Mouse (Mus musculus) midbrain, embryonic 15.5 days (tissue): ENCODE data around the gene Actr8. TPM values are rescaled to one million over a fixed set of nuclear protein-coding genes. Genes with fewer than 3 reads are reported as not detected.

Experiments used
- ATAC-seq: fragments of 200-750 bp; cut with Nextera tagmentation; replicated peaks from 2 replicates; pipeline ENCODE4 v1.8.0; 2017; ENCODE audit warnings: moderate TSS enrichment
- H3K27ac ChIP-seq: fragments of 300-500 bp; sonication (generic); 2 replicates; pipeline ENCODE4 v1.5.1; 2015; ENCODE audit warnings: mild to moderate bottlenecking, inconsistent platforms
- H3K27me3 ChIP-seq: fragments of 300-500 bp; sonication (generic); replicated peaks from 2 replicates; pipeline ENCODE4 v1.6.1; 2015; ENCODE audit warnings: inconsistent platforms
- H3K36me3 ChIP-seq: fragments of 300-500 bp; sonication (generic); replicated peaks from 2 replicates; pipeline ENCODE4 v1.6.1; 2015; ENCODE audit warnings: inconsistent platforms
- H3K4me1 ChIP-seq: fragments of 300-500 bp; sonication (generic); 2 replicates; pipeline ENCODE4 v1.6.1; 2015; ENCODE audit warnings: inconsistent platforms
- H3K4me2 ChIP-seq: fragments of 300-500 bp; sonication (generic); 2 replicates; pipeline ENCODE4 v1.6.1; 2015; ENCODE audit warnings: inconsistent platforms, mild to moderate bottlenecking, moderate library complexity
- H3K4me3 ChIP-seq: fragments of 300-500 bp; sonication (generic); 2 replicates; pipeline ENCODE4 v1.5.1; 2015; ENCODE audit warnings: mild to moderate bottlenecking, inconsistent platforms
- H3K9ac ChIP-seq: fragments of 300-500 bp; sonication (generic); 2 replicates; pipeline ENCODE4 v1.6.1; 2015; ENCODE audit warnings: mild to moderate bottlenecking, inconsistent platforms
- H3K9me3 ChIP-seq: fragments of 300-500 bp; sonication (generic); 2 replicates; pipeline ENCODE4 v1.6.1; 2016; ENCODE audit warnings: inconsistent platforms
- WGBS: fragments of 180-500 bp; shearing (Covaris S2); methylation state at CpG from one replicate; pipeline ENCODE4 v1.1.7; 2015; ENCODE audit warnings: mixed read lengths; 5-methylcytosine and 5-hydroxymethylcytosine counted together
- polyA plus RNA-seq: library from polyadenylated mRNA; unstranded; fragments of >200 nt; fragmentation: Nextera tagmentation; extraction: Ambion mirVana; gene quantifications from 2 replicates; pipeline ENCODE4 v1.2.1, GENCODE M21; 2015

Gene Actr8
- polyA plus RNA-seq, 1 experiment from 2014 or later = 84.8 TPM

GRCm38 (mm10) chr14:30019375-30019774, 41.2 kb downstream of the Actr8 start:
- Histone ChIP-seq H3K4me3 (no peak overlapping the region), H3K27ac (no peak overlapping the region), H3K27me3 (no peaks in the 10 kb centered on the region), H3K36me3 (no peaks in the 10 kb centered on the region), H3K4me1 (no peaks in the 10 kb centered on the region), H3K4me2 (no peak overlapping the region), H3K9me3 (no peaks in the 10 kb centered on the region), H3K9ac (no peak overlapping the region)
- ATAC-seq = no peak
- 91% methylated on average over 8 of the region's 8 CpGs for WGBS

DNA sequence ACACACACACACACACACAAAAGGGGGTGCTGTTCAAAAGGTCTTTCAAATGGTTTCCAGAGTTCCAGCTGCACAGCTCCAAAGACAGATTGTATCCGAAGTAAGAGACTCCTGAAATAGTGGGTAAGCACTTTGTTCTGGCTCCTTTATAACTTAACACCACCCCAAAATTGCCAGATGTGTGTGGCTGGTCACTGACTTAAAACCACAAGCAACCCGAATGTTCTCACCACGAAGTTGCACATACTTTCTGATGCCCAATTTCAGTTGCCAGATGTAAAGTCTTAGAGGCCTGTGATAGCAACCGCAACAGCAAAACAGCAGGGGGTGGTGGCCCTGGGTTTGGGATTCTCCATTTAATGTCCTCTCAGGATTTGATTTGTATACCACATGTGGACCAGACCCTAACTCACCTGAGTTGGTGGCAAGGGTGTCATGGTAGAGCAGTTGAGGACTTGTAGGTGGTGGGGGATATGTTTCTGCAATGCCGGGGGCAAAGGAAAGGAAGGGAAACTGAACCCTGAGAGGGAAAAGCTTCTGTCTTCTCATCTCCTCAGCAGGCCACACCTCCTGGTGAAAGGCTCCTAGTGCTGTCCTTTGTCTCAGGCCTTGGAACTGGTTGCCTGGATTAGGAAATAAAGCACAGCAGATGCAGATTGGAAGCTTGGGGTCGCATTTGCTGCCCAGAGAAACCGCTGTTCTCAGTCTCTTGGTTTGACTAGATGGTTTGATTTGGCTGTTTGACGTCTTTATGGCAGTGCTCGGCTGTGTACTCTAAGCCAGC, 41.8 kb downstream of the Actr8 start:
- Histone ChIP-seq H3K27ac (no peak overlapping the region), H3K4me2 (no peak overlapping the region), H3K36me3 (no peaks in the 10 kb centered on the region), H3K4me3 (no peak overlapping the region), H3K9me3 (no peaks in the 10 kb centered on the region), H3K4me1 (no peaks in the 10 kb centered on the region), H3K27me3 (no peaks in the 10 kb centered on the region), H3K9ac (no peak overlapping the region)
- no peak for ATAC-seq
- 42% methylated on average over 9 of the region's 9 CpGs for WGBS

GRCm38 (mm10) chr14:30022471-30022870, 44.3 kb downstream of the Actr8 start:
- H3K36me3 ChIP-seq = no peaks in the 10 kb centered on the region
- no peaks in the 10 kb centered on the region for H3K9me3 ChIP-seq
- 89% methylated on average over 6 of the region's 6 CpGs for WGBS
- no peaks in the 10 kb centered on the region for H3K27me3 ChIP-seq
- no peak overlapping the region for H3K27ac ChIP-seq
- no peak overlapping the region for H3K9ac ChIP-seq
- no peak overlapping the region for H3K4me2 ChIP-seq
- H3K4me1 ChIP-seq = no peaks in the 10 kb centered on the region
- H3K4me3 ChIP-seq = no peak overlapping the region
- no peak for ATAC-seq

- H3K9me3 ChIP-seq = no peaks in the 10 kb centered on the region
- H3K4me2 ChIP-seq = no peak overlapping the region
- no peaks in the 10 kb centered on the region for H3K27me3 ChIP-seq
- H3K9ac ChIP-seq = no peak overlapping the region
- no peak overlapping the region for H3K4me3 ChIP-seq
- no peak overlapping the region for H3K27ac ChIP-seq
- H3K4me1 ChIP-seq = no peaks in the 10 kb centered on the region
- 67% methylated on average over 7 of the region's 7 CpGs for WGBS
- H3K36me3 ChIP-seq = no peaks in the 10 kb centered on the region
- ATAC-seq = no peak
Observed at GRCm38 (mm10) chr14:30024387-30024786, 46.2 kb downstream of the Actr8 start.

GRCm38 (mm10) chr14:30027378-30027777, 49.2 kb downstream of the Actr8 start:
- ATAC-seq = no peak
- Histone ChIP-seq H3K27me3 (no peaks in the 10 kb centered on the region), H3K27ac (no peak overlapping the region), H3K4me2 (no peak overlapping the region), H3K9me3 (no peaks in the 10 kb centered on the region), H3K4me1 (no peaks in the 10 kb centered on the region), H3K36me3 (no peaks in the 10 kb centered on the region), H3K4me3 (no peak overlapping the region), H3K9ac (no peak overlapping the region)
- whole genome bisulfite sequencing = 48% methylated on average over 2 of the region's 2 CpGs

DNA sequence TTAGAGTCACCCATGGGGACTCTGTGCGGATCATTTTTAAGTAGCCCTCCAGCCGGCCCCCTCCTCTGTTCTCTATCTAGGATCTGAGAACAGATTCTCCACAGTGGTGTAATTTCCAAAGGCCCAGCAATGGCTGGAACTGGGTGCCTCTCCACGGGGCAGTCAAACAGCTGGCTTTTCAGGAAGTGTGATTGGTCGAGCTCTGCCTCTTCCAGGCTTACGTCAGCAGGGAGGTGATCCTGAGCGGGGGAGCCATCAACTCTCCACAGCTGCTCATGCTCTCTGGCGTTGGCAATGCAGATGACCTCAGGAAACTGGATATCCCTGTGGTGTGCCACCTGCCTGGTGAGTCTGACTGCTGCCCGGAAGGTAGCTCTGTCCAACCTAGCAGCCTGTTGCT, 55.3 kb downstream of the Actr8 start:
- Histone ChIP-seq H3K9ac (no peak overlapping the region), H3K9me3 (no peaks in the 10 kb centered on the region), H3K4me2 (no peak overlapping the region), H3K4me1 (no peaks in the 10 kb centered on the region), H3K27ac (no peak overlapping the region), H3K4me3 (no peak overlapping the region), H3K27me3 (no peaks in the 10 kb centered on the region), H3K36me3 (no peaks in the 10 kb centered on the region)
- 62% methylated on average over 8 of the region's 8 CpGs for WGBS
- no peak for ATAC-seq

- no peak for ATAC-seq
- Histone ChIP-seq H3K9ac (no peak overlapping the region), H3K27me3 (no peaks in the 10 kb centered on the region), H3K4me1 (no peaks in the 10 kb centered on the region), H3K4me3 (no peak overlapping the region), H3K27ac (no peak overlapping the region), H3K36me3 (peaks cover 4% of the 10 kb centered on the region; the same call in 1 of the 2 replicates), H3K4me2 (no peak overlapping the region), H3K9me3 (no peaks in the 10 kb centered on the region)
- WGBS = 91% methylated on average over 18 of the region's 18 CpGs
Observed at GRCm38 (mm10) chr14:30038431-30038830, 60.3 kb downstream of the Actr8 start.

- no peaks in the 10 kb centered on the region for H3K27me3 ChIP-seq
- no peaks in the 10 kb centered on the region for H3K9me3 ChIP-seq
- no peak overlapping the region for H3K9ac ChIP-seq
- H3K36me3 ChIP-seq = peaks cover 4% of the 10 kb centered on the region; the same call in 1 of the 2 replicates
- H3K27ac ChIP-seq = no peak overlapping the region
- WGBS = 80% methylated on average over 4 of the region's 4 CpGs
- no peak overlapping the region for H3K4me2 ChIP-seq
- no peaks in the 10 kb centered on the region for H3K4me1 ChIP-seq
- no peak for ATAC-seq
- H3K4me3 ChIP-seq = no peak overlapping the region
Observed at GRCm38 (mm10) chr14:30039413-30039812, 61.3 kb downstream of the Actr8 start.

DNA sequence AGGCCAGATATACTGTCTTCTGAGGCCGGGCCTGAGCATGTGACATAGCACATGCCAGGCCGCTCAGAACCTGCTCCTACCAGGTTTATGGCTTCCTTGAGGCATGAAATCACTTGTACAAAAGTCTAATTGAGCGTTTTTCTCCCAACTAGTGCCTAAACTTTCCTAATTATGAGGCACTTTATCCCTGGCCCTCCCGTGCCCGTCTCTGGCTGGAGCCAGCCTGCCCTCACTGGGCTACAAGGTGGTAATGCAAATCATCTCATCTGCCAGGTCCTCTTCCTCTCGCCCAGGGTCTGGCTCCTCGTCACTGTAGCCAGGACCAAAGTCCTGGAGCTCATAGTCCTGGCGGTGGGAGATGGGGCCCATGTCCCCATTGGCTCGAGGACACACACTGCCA, 63.7 kb downstream of the Actr8 start:
- Histone ChIP-seq H3K4me3 (no peak overlapping the region), H3K36me3 (peaks cover 4% of the 10 kb centered on the region; the same call in 1 of the 2 replicates), H3K27me3 (no peaks in the 10 kb centered on the region), H3K9ac (no peak overlapping the region), H3K4me1 (no peaks in the 10 kb centered on the region), H3K27ac (no peak overlapping the region), H3K4me2 (no peak overlapping the region), H3K9me3 (no peaks in the 10 kb centered on the region)
- ATAC-seq = no peak
- WGBS = 85% methylated on average over 9 of the region's 9 CpGs

GRCm38 (mm10) chr14:30043356-30043940, 65.3 kb downstream of the Actr8 start:
- H3K4me2 ChIP-seq = no peak overlapping the region
- no peaks in the 10 kb centered on the region for H3K4me1 ChIP-seq
- peaks cover 4% of the 10 kb centered on the region; the same call in 1 of the 2 replicates for H3K36me3 ChIP-seq
- H3K27me3 ChIP-seq = no peaks in the 10 kb centered on the region
- no peak for ATAC-seq
- 85% methylated on average over 7 of the region's 7 CpGs for WGBS
- H3K9me3 ChIP-seq = no peaks in the 10 kb centered on the region
- no peak overlapping the region for H3K4me3 ChIP-seq
- no peak overlapping the region for H3K9ac ChIP-seq
- H3K27ac ChIP-seq = no peak overlapping the region

DNA sequence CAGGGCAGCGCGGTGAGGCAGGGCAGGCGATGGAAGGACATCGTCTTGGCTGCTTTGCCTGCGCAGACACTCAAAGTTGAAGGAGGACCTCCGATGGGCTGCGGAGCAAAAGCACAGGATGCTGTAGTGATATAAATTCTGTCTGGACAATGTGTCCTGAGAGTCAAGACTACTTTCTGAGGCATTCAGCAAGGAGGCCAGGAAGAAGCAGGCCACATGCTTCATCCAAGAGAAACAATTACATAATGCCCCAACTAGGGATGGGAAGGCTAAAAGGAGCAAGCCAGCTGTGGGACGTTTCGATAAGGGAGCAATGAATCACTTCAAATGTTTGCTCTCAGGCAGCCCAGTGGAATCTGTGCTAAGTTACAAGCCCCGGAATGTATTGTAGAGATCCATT, 67.1 kb downstream of the Actr8 start:
- H3K9ac ChIP-seq = no peak overlapping the region
- H3K27me3 ChIP-seq = no peaks in the 10 kb centered on the region
- no peaks in the 10 kb centered on the region for H3K4me1 ChIP-seq
- no peak overlapping the region for H3K4me2 ChIP-seq
- no peaks in the 10 kb centered on the region for H3K9me3 ChIP-seq
- H3K27ac ChIP-seq = no peak overlapping the region
- peaks cover 4% of the 10 kb centered on the region; the same call in 1 of the 2 replicates for H3K36me3 ChIP-seq
- no peak overlapping the region for H3K4me3 ChIP-seq
- WGBS = 89% methylated on average over 10 of the region's 10 CpGs
- ATAC-seq = no peak

DNA sequence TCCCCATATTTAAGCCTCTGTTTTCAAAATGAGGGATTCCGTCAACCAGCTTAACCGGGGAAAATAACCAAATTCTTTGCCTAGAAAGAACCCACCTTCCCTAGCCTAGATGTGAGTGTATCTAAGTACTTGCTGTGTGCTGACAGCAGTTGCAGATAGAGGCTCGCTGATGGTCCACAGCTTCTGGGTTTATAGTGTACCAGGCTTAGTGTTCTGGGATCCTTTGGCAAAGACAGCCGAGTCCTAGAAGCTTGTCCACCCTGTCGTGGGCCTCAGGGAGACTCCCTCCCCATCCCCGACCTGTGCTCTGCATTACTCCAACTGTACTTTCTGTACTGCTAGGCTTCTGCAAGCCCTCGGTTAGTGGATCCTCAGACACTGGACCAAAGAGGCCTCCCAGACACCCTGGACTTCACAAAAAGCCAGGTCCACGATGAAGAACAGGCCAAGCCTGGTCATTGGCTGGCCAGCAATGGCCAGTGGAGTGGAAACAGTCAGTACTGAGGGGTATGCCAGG, 67.6 kb downstream of the Actr8 start:
- H3K9me3 ChIP-seq = no peaks in the 10 kb centered on the region
- no peak overlapping the region for H3K4me3 ChIP-seq
- H3K4me1 ChIP-seq = no peaks in the 10 kb centered on the region
- H3K4me2 ChIP-seq = no peak overlapping the region
- 87% methylated on average over 8 of the region's 8 CpGs for WGBS
- H3K27me3 ChIP-seq = no peaks in the 10 kb centered on the region
- peaks cover 4% of the 10 kb centered on the region; the same call in 1 of the 2 replicates for H3K36me3 ChIP-seq
- ATAC-seq = no peak
- H3K27ac ChIP-seq = no peak overlapping the region
- no peak overlapping the region for H3K9ac ChIP-seq

DNA sequence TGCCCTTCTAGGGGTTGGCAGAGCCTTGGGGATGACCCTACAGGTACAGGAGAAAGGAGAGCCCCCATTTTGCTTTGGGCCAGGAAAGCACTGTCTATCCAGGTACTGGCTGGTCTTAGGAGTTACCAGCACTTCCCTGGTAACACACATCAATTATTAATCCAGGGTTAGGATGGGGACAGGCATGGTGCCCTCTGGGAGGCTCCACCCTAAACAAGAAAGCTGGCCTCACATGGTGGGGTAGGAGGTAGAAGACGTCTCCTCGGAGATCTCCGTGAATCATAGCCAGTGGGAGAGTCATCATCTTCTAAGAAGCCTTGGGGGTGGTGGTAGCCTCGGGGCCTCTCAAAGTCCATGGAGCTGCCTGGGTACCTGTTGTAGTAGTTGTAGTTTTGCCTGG, 68.8 kb downstream of the Actr8 start:
- Histone ChIP-seq H3K4me2 (no peak overlapping the region), H3K9me3 (no peaks in the 10 kb centered on the region), H3K9ac (no peak overlapping the region), H3K27me3 (no peaks in the 10 kb centered on the region), H3K4me3 (no peak overlapping the region), H3K27ac (no peak overlapping the region), H3K36me3 (peaks cover 4% of the 10 kb centered on the region; the same call in 1 of the 2 replicates), H3K4me1 (no peaks in the 10 kb centered on the region)
- WGBS = 91% methylated on average over 4 of the region's 4 CpGs
- ATAC-seq = no peak
